Mouse (Mus musculus) natural killer cell, adult 2 months (primary cell): ENCODE results near the gene Hist1h2be.
"Not testable (repeated sequence)": the region's sequence is repeated elsewhere in the genome, so short reads cannot be mapped to it uniquely, and the experiment has no call there.

Experiments
- DNase-seq, 2 experiments: peaks; one replicate each; pipeline ENCODE4 v3.0.0; 2022; ENCODE audit warnings: low spot score in 2 of 2

Gene Hist1h2be

DNA sequence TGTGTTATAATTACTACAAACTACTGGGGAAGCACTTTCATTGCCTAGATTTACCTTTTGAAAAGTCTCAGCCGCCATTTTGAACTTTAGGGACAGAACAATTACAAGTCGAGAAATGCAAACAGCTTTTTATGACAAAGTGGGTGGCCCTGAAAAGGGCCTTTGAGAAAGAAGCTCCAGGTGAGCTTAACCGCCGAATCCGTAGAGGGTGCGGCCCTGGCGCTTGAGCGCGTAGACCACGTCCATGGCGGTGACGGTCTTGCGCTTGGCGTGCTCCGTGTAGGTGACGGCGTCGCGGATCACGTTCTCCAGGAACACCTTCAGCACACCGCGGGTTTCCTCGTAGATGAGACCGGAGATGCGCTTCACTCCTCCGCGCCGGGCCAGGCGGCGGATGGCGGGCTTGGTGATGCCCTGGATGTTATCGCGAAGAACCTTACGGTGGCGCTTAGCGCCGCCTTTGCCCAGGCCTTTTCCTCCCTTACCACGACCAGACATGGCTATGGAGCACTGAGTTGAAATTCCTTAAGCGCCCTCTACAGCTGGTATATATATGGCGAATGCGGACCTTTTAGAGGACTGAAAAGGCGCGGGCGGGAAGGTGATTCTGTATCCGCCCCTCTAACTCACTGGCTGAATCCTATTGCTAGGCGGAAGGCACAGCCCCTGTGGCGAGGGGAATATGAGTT is 69.6 kb downstream of the Hist1h2be start, which contains the start of gene Hist1h4f:
Hist1h4f (minus strand) TSS at position 503 of the 689 bp plus-strand sequence.
- peak; percentile 66 to 80 for DNase-seq

DNA sequence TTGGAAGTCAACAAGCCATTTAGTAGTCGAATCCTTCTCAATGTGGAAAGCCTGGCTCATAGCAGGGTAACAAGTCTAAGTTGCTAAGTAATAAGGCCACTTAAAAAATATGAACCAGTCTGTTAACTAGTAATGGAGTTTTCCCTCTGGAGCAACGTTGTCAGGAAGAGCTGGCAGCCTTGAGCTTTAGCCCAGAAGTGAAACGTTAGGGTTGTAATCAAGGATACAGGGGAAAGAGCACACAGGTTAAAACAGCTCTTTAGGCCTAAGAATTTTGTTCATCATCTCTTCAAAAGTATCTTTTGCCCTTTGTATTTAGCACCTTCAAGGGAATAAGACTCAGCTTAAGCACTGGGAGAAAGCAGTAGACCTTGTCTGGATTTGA is 70.2 kb downstream of the Hist1h2be start:
- DNase-seq, result no peak

DNA sequence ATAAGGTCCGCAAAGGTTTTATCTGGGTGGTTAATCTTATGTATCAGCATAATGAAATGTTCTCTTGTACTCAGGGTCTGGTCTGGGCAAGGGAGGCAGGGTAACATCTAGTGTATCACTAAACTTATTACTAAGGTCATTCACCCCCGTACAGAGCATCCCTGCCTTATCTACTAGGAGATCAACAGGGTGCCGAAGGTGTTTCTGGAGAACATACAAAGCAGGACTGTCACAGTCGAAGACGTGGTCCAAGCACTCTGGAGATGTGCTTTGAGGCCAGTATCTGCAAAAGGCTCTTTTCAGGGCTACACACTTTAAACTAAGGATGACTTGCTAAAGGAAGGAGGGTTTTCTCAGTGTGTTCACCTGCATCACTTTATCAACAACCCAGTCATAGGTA is 74.2 kb downstream of the Hist1h2be start:
- DNase-seq, result no peak

- DNase-seq, result not testable (repeated sequence)
These were observed 76.2 kb downstream of the Hist1h2be start for GRCm38 (mm10) chr13:23544787-23545120.

DNA sequence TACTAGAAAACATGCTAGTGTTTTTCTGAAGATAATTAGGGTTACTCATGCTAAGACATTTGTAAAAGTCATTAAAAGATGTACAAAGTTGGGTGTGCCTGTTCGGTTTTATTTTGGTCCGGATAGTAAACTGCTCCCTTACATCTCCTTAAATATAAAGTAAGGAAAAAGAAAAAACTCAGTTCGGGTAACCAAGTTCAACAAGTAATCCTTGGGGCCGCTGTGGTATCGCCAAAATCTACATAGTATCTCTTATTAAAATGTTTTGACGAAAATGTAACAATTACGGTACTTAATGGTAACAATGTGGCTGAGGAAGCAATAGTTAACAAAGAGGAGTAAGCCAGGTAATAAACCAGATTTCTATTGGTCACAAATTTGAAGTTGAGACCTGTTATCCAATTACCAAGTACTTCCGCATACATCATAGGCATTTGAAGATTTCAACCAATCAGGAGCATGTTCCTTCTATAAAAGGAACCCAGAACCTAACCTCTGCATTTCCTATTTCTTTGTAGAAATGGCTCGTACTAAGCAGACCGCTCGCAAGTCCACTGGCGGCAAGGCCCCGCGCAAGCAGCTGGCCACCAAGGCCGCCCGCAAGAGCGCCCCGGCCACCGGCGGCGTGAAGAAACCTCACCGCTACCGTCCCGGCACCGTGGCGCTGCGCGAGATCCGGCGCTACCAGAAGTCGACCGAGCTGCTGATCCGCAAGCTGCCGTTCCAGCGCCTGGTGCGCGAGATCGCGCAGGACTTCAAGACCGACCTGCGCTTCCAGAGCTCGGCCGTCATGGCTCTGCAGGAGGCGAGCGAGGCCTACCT is 76.7 kb downstream of the Hist1h2be start, which contains the start of gene Hist1h3f:
Hist1h3f (plus strand) TSS at position 88 of the 822 bp plus-strand sequence.
- DNase-seq, result peak; percentile 86 to 88

DNA sequence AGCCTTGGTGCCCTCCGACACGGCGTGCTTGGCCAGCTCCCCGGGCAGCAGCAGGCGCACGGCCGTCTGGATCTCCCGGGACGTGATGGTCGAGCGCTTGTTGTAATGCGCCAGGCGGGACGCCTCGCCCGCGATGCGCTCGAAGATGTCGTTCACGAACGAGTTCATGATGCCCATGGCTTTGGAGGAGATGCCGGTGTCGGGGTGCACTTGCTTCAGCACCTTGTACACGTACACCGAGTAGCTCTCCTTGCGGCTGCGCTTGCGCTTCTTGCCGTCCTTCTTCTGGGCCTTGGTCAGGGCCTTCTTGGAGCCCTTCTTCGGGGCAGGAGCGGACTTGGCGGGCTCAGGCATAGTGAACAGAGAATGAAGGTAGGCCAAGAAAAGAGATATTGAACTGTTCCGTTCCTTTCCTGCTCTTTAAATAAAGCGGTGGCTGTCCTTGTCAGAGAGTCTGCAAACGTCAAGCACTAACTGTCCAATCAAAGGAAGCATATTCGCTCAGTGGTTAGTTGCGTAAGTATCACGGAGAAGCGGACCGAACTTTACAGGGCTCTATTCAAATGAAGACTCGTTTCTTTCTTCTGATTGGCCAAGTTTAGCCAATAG is 77.8 kb downstream of the Hist1h2be start, which contains the start of gene Hist1h2bh:
Hist1h2bh (minus strand) TSS at position 394 of the 609 bp plus-strand sequence.
- peak; percentile 80 to 81 for DNase-seq

DNA sequence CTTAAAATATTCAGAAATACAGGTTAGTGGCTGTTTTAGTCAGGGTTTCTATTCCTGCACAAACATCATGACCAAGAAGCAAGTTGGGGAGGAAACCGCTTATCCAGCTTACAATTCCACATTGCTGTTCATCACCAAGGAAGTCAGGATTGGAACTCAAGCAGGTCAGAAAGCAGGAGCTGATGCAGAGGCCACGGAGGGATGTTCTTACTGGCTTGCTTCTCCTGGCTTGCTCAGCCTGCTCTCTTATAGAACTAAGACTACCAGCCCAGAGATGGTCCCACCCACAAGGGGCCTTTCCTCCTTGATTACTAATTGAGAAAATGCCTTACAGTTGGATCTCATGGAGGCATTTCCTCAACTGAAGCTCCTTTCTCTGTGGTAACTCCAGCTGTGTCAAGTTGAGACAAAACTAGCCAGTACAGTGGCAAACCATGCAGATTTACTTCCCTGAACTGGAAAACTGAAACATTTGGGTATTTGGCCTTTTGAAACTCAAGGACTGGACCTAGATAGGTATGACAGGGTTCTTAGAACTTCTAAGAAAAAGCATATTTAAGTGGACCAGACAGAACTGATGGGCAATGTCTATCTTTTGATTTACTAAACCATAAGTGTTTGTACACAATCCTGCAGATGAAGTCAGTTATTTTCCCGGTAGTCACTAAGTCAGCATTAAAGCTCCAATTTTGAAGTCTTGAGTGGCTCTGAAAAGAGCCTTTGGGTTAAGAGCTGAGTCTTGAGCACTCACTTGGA is 78.5 kb downstream of the Hist1h2be start:
- not testable (repeated sequence) for DNase-seq

GRCm38 (mm10) chr13:23541497-23541896 is 79.4 kb downstream of the Hist1h2be start:
- DNase-seq, result no peak

DNA sequence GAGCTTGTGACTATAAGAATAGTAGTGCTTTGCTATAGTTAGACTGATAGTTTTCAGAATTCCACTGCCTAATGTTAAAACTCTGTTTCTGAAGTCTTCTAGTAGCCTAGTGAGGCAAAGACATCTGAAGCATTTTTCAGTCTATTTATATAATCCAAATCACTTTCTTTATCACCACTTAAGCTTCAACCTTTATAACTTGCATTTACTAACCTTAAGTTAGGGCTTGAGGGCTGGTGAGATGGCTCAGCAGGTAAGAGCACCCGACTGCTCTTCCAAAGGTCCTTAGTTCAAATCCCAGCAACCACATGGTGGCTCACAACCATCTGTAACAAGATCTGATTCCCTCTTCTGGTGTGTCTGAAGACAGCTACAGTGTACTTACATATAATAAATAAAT is 81.1 kb downstream of the Hist1h2be start:
- not testable (repeated sequence) for DNase-seq

DNA sequence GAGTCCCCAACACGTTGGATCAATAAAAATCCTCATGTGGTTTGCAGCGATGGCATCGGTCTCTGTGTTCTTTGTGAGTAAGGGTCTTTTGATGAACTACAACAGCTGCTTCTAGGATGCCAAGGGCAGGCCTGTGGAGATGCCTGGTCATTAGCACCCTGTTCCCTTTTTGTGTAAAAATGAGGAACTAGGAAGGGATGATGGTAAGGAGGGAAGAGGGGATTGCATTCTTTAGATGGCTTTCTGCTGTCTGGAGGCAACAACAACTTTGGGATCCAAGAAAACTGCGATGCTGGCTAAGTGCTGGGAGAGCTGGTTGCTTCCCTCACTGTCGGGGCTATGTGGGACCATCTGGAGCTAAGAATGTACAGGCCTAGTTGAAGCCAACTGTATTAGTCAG is 82.7 kb downstream of the Hist1h2be start:
- no peak for DNase-seq

- no peak for DNase-seq
These were observed 83.8 kb downstream of the Hist1h2be start for GRCm38 (mm10) chr13:23537006-23537710.

DNA sequence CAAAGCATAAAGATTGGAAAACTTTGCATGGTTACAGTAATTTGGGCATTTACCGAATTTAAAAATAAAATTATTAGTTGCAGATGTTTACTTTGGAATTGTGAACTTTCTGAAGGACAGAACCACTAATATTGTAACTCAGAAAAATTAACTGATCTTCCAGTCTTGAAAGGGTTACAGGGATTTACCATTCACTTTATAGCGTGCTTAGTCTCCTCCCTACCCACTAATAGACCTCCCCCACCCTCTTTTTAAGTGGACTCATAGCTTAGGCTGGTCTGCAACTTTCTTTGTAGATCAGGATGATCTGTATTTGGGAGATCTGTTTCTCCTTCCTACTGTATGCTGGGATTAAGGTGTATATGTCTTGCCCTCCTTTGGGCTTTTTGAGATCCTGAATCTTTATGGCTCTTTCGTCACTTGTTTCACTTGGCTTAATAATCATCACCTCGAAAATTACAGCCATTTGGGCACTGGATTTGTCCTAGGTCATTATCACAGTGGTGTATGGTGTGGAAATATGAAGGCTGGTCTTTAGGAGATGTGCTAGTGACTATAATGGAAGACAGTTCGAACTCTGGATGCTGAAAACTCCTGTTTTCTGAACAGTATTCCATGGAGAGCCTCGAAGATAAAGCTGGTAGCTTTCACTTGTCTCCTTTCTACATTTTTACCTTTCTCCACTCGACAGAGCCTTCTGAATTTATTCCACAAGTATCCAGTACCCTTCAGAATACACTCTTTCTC is 84.7 kb downstream of the Hist1h2be start:
- no peak for DNase-seq

DNA sequence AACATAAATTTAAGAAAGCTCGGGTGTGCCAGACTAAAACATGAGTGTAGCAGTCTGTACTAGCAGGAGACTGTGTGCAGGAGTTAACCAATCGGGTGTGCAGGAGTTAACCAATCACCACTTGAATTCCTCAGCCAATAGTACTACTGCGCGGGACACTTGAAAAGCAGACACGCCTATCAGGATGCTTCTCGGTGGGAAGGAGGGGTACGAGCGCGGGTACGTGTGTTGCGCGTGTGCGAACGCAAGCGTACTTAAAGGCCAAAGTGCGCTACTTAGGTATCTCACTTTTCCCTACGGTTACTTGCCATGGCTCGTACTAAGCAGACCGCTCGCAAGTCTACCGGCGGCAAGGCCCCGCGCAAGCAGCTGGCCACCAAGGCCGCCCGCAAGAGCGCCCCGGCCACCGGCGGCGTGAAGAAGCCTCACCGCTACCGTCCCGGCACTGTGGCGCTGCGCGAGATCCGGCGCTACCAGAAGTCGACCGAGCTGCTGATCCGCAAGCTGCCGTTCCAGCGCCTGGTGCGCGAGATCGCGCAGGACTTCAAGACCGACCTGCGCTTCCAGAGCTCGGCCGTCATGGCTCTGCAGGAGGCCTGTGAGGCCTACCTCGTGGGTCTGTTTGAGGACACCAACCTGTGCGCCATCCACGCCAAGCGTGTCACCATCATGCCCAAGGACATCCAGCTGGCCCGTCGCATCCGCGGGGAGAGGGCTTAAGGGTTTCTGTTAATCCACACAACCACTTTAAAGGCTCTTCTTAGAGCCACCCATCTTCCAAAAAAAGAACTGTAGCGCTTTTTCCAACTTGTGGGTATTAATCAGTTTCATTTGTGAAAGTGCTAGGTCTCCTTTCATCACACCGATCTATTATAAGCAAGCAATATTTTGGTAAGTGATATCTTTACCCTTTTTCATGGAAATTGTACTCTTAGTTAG is 85.5 kb downstream of the Hist1h2be start, which contains the start of gene Hist1h3g:
Hist1h3g (plus strand) TSS at position 286 of the 939 bp plus-strand sequence.
- peak; percentile 74 to 81 for DNase-seq

- no peak for DNase-seq
These were observed 86.4 kb downstream of the Hist1h2be start for GRCm38 (mm10) chr13:23534368-23535131.
